Comparison of ENCODE assay signal across 9 mouse cellular contexts in genomic region chr9:99434892-99435618, GRCm38 (mm10). TPM values are rescaled to one million over a fixed set of nuclear protein-coding genes. Genes with fewer than 3 reads are reported as not detected.
DNase-seq lines count a peak whose midpoint lies in the region; ATAC-seq lines count a peak whose summit lies in the region.
"Had no signal": no experiment of that assay in that cellular context is flagged by ENCODE, and none has a peak within 500 bp of the region (broad histone marks: within the 10 kb centered on the region; RNA-seq: fewer than 3 reads in every experiment).

No protein-coding gene starts in this region.

- peak overlapping the region; percentile 88 for H3K4me2 ChIP-seq in embryonic facial prominence, embryonic 14.5 days (ENCODE audit: low read depth, low read length)
- peak overlapping the region; percentile 93 for H3K4me2 ChIP-seq in intestine, embryonic 15.5 days (replicated peaks)
- H3K4me2 ChIP-seq in midbrain, embryonic 13.5 days (replicated peaks): peak overlapping the region; percentile 89

- H3K4me3 ChIP-seq in embryonic facial prominence, embryonic 14.5 days (ENCODE audit: low read depth, low read length): peak overlapping the region; percentile 80
- peak overlapping the region; percentile 76 for H3K4me3 ChIP-seq in intestine, embryonic 15.5 days (replicated peaks)
- peak overlapping the region; percentile 88 for H3K4me3 ChIP-seq in midbrain, embryonic 13.5 days (replicated peaks)

- DNase-seq in embryo, embryonic 10 days (ENCODE audit: low spot score): peak; percentile 15
- DNase-seq in embryo, embryonic 9.5 days (ENCODE audit: extremely low spot score): no peak
- peak; percentile 32 for DNase-seq in 3T3-L1 (ENCODE audit: low read depth, low spot score)
- DNase-seq in embryonic facial prominence, embryonic 14.5 days (ENCODE audit: low spot score): peak; percentile 79
- DNase-seq in urinary bladder, postnatal 25 days (ENCODE audit: low spot score): no peak

- peaks cover 3% of the 10 kb centered on the region; the same call in 1 of the 2 replicates for H3K27me3 ChIP-seq in embryonic facial prominence, embryonic 14.5 days (replicated peaks; ENCODE audit: control insufficient read depth, insufficient read depth, low read length)
- H3K27me3 ChIP-seq in intestine, embryonic 15.5 days (replicated peaks): 0 out of 2 replicates have a peak, but pooled peaks cover 4% of the 10 kb centered on the region
- H3K27me3 ChIP-seq in midbrain, embryonic 13.5 days: peaks cover 17% of the 10 kb centered on the region

- peak; percentile 68 for ATAC-seq in embryonic facial prominence, embryonic 14.5 days (ENCODE audit: low read depth)
- no peak for ATAC-seq in intestine, embryonic 15.5 days
- ATAC-seq in midbrain, embryonic 13.5 days: peak; percentile 29
- ATAC-seq in erythroblast, adult 5-6 weeks (replicated peaks; ENCODE audit: low FRiP score, poor library complexity, severe bottlenecking): no peak

- H3K9me3 ChIP-seq in embryonic facial prominence, embryonic 14.5 days (ENCODE audit: control insufficient read depth, low read length): no peaks in the 10 kb centered on the region
- H3K9me3 ChIP-seq in intestine, embryonic 15.5 days: no peaks in the 10 kb centered on the region
- no peaks in the 10 kb centered on the region for H3K9me3 ChIP-seq in midbrain, embryonic 13.5 days

- no peaks in the 10 kb centered on the region for H3K36me3 ChIP-seq in embryonic facial prominence, embryonic 14.5 days (ENCODE audit: control insufficient read depth, insufficient read depth, low read length)
- no peaks in the 10 kb centered on the region for H3K36me3 ChIP-seq in intestine, embryonic 15.5 days
- no peaks in the 10 kb centered on the region for H3K36me3 ChIP-seq in midbrain, embryonic 13.5 days

- peaks cover 19% of the 10 kb centered on the region for H3K4me1 ChIP-seq in embryonic facial prominence, embryonic 14.5 days (ENCODE audit: control insufficient read depth, insufficient read depth, low read length)
- peaks cover 16% of the 10 kb centered on the region for H3K4me1 ChIP-seq in intestine, embryonic 15.5 days (replicated peaks)
- H3K4me1 ChIP-seq in midbrain, embryonic 13.5 days (replicated peaks): peaks cover 45% of the 10 kb centered on the region

- 11% methylated on average over 14 of the region's 14 CpGs for WGBS in embryonic facial prominence, embryonic 14.5 days
- 40% methylated on average over 14 of the region's 14 CpGs for WGBS in intestine, embryonic 15.5 days
- 26% methylated on average over 14 of the region's 14 CpGs for WGBS in midbrain, embryonic 13.5 days

- H3K27ac ChIP-seq in embryonic facial prominence, embryonic 14.5 days (replicated peaks; ENCODE audit: low read depth, low read length): peak overlapping the region; percentile 89
- H3K27ac ChIP-seq in intestine, embryonic 15.5 days: 0 out of 2 replicates have a peak overlapping the region, but pooled peaks have one; percentile 13
- H3K27ac ChIP-seq in midbrain, embryonic 13.5 days: peak overlapping the region; percentile 90

- H3K9ac ChIP-seq in embryonic facial prominence, embryonic 14.5 days (ENCODE audit: low read depth, low read length): peak overlapping the region; percentile 90
- no peak overlapping the region for H3K9ac ChIP-seq in intestine, embryonic 15.5 days
- peak overlapping the region; percentile 94 for H3K9ac ChIP-seq in midbrain, embryonic 13.5 days (replicated peaks)

RNA-seq across cellular contexts. Expression of gene Mras, which starts 2.1 kb away (rescaled TPM):
- 22.9 and 30.6 TPM in 2 replicates for polyA plus RNA-seq in embryonic facial prominence, embryonic 14.5 days (2014; fragmentation: Nextera tagmentation; extraction: Ambion mirVana)
- polyA plus RNA-seq in intestine, embryonic 15.5 days (2015; fragmentation: Nextera tagmentation; extraction: Ambion mirVana): 11.0 and 12.5 TPM in 2 replicates
- 43.8 and 46.0 TPM in 2 replicates for polyA plus RNA-seq in midbrain, embryonic 13.5 days (2015; fragmentation: Nextera tagmentation; extraction: Ambion mirVana)
- total RNA-seq in erythroblast, adult 5-6 weeks (2015; ENCODE audit: low replicate concordance): 4.4 TPM in 1 of 2 replicates, not detected in the other
- total RNA-seq in erythroblast, adult 5-6 weeks (2017; ENCODE audit: low replicate concordance): 1.3 and 2.7 TPM in 2 replicates

RNA-seq across cellular contexts. Expression of gene Nme9, which starts 16.2 kb away (rescaled TPM):
- polyA plus RNA-seq in embryonic facial prominence, embryonic 14.5 days (2014; fragmentation: Nextera tagmentation; extraction: Ambion mirVana): 0.41 and 3.3 TPM in 2 replicates
- polyA plus RNA-seq in intestine, embryonic 15.5 days (2015; fragmentation: Nextera tagmentation; extraction: Ambion mirVana): 0.25 and 0.33 TPM in 2 replicates
- 0.55 TPM in 1 of 2 replicates, not detected in the other for polyA plus RNA-seq in midbrain, embryonic 13.5 days (2015; fragmentation: Nextera tagmentation; extraction: Ambion mirVana)
- total RNA-seq in erythroblast, adult 5-6 weeks (2015; ENCODE audit: low replicate concordance): not detected in 2 replicates
- total RNA-seq in erythroblast, adult 5-6 weeks (2017; ENCODE audit: low replicate concordance): not detected in 2 replicates
- total RNA-seq: common myeloid progenitor, adult 5-6 weeks had no signal

Comparison
In these comparisons a context has a peak if more than half of its experiments do, and no peak if none do; other contexts are left out.
1. DNase-seq: peak in embryo, embryonic 10 days (single experiment), 3T3-L1 (single experiment) and embryonic facial prominence, embryonic 14.5 days (single experiment); none in embryo, embryonic 9.5 days (single experiment) and urinary bladder, postnatal 25 days (single experiment).
2. ATAC-seq: peak in embryonic facial prominence, embryonic 14.5 days (single experiment) and midbrain, embryonic 13.5 days (single experiment); none in intestine, embryonic 15.5 days (single experiment) and erythroblast, adult 5-6 weeks (single experiment).
3. H3K27ac ChIP-seq: peak in every context shown above with its lines; median percentile 90 in midbrain, embryonic 13.5 days; 89 in embryonic facial prominence, embryonic 14.5 days; 13 in intestine, embryonic 15.5 days.
4. Peak in every context shown above with its lines, with median percentiles within 50 percentile points of each other: H3K4me2 ChIP-seq and H3K4me3 ChIP-seq.